Mouse (Mus musculus): ENCODE data around the gene Ins1. TPM values are rescaled to one million over a fixed set of nuclear protein-coding genes. Genes with fewer than 3 reads are reported as not detected.

Ins1 gene
- polyA plus RNA-seq (2016; fragmentation: Nextera tagmentation; extraction: Ambion mirVana), result not detected in 2 replicates

GRCm38 (mm10) chr19:52263997-52264396 lies at the start of gene Ins1:
Ins1 (plus strand) TSS chr19:52264297.
- H3K27me3 ChIP-seq (ENCODE audit: low read depth, poor library complexity, severe bottlenecking), result no peaks in the 10 kb centered on the region

More at GRCm38 (mm10) chr19:52263997-52264396, at the start of gene Ins1:
- Histone ChIP-seq H3K27ac (replicated peaks) (no peak within 1 kb of the TSS), H3K36me3 (no peaks in the 10 kb centered on the region), H3K4me3 (no peak within 1 kb of the TSS), H3K9me3 (replicated peaks) (no peaks in the 10 kb centered on the region), H3K4me1 (no peaks in the 10 kb centered on the region)
- no peak for DNase-seq (ENCODE audit: low spot score)

Measured in midbrain, embryonic 10.5 days (tissue).